Mouse (Mus musculus) brain, embryonic 14.5 days (tissue): ENCODE data around the gene Coro1a. TPM values are rescaled to one million over a fixed set of nuclear protein-coding genes. Genes with fewer than 3 reads are reported as not detected.
"Not testable (repeated sequence)": the region's sequence is repeated elsewhere in the genome, so short reads cannot be mapped to it uniquely, and the experiment has no call there.

Source experiments
- DNase-seq: peaks from one replicate; pipeline ENCODE4 v3.0.0-alpha.2; 2011; ENCODE audit warnings: low read depth
- CTCF ChIP-seq: fragments of 200-500 bp; IDR thresholded peaks from 2 replicates; pipeline ENCODE4 v1.5.1; 2012; ENCODE audit warnings: inconsistent platforms, mild to moderate bottlenecking, moderate library complexity, borderline replicate concordance; ENCODE audit not compliant: insufficient read depth, insufficient read length; ENCODE audit errors: extremely low read depth
- POLR2A ChIP-seq: fragments of 200-500 bp; IDR thresholded peaks from 2 replicates; pipeline ENCODE4 v1.6.1; 2012; ENCODE audit warnings: mild to moderate bottlenecking, inconsistent platforms, borderline replicate concordance; ENCODE audit not compliant: poor library complexity, insufficient read depth, insufficient read length, severe bottlenecking; ENCODE audit errors: extremely low read depth
- polyA plus RNA-seq: library from polyadenylated mRNA; depleted of rRNA; stranded (reverse); fragments of >200 nt; gene quantifications from 2 replicates; pipeline ENCODE4 v1.2.3, GENCODE M21; 2012

The Coro1a gene
- polyA plus RNA-seq, 1 experiment: 93.3 TPM

GRCm38 (mm10) chr7:126736122-126736521 lies 28.5 kb upstream of the Coro1a start:
- DNase-seq: no peak
- no peak for TF ChIP-seq CTCF
- no peak for TF ChIP-seq POLR2A

GRCm38 (mm10) chr7:126730256-126730789 lies 22.7 kb upstream of the Coro1a start:
- DNase-seq: not testable (repeated sequence)

GRCm38 (mm10) chr7:126725667-126726066 lies 18.1 kb upstream of the Coro1a start:
- TF ChIP-seq CTCF: no peak
- no peak for TF ChIP-seq POLR2A
- DNase-seq: no peak

- TF ChIP-seq POLR2A (no peak), CTCF (no peak)
- no peak for DNase-seq
These were observed 17.5 kb upstream of the Coro1a start for GRCm38 (mm10) chr7:126725077-126725476.

- TF ChIP-seq CTCF: no peak
These were observed 14.0 kb upstream of the Coro1a start for GRCm38 (mm10) chr7:126721635-126722034.

GRCm38 (mm10) chr7:126718787-126719337 lies 11.3 kb upstream of the Coro1a start:
- no peak for DNase-seq
- TF ChIP-seq POLR2A: no peak
- TF ChIP-seq CTCF: peak; percentile 15; the same call in 1 of the 2 replicates

More at GRCm38 (mm10) chr7:126721635-126722034, 14.0 kb upstream of the Coro1a start:
- no peak for DNase-seq

- no peak for DNase-seq
- TF ChIP-seq POLR2A: no peak
- no peak for TF ChIP-seq CTCF
These were observed 10.0 kb upstream of the Coro1a start for GRCm38 (mm10) chr7:126717566-126717965.

GRCm38 (mm10) chr7:126715679-126716078 lies 8.1 kb upstream of the Coro1a start:
- TF ChIP-seq POLR2A (no peak), CTCF (no peak)

GRCm38 (mm10) chr7:126711910-126712309 lies 4.3 kb upstream of the Coro1a start:
- no peak for DNase-seq
- TF ChIP-seq CTCF (no peak), POLR2A (no peak)

More at GRCm38 (mm10) chr7:126715679-126716078, 8.1 kb upstream of the Coro1a start:
- no peak for DNase-seq

GRCm38 (mm10) chr7:126710266-126710665 lies 2.7 kb upstream of the Coro1a start:
- no peak for DNase-seq
- TF ChIP-seq CTCF (no peak), POLR2A (no peak)

- DNase-seq: no peak
- TF ChIP-seq CTCF (no peak), POLR2A (no peak)
These were observed 777 bp upstream of the Coro1a start for GRCm38 (mm10) chr7:126708175-126708952.
